Mouse (Mus musculus) cerebellum, adult 9-11 months (tissue): Measurements from ENCODE around the gene Hist1h3d.
"Not testable (repeated sequence)": the region's sequence is repeated elsewhere in the genome, so short reads cannot be mapped to it uniquely, and the experiment has no call there.

ENCODE experiments used
- DNase-seq: peaks from one replicate; pipeline ENCODE4 v3.0.0; 2022

The Hist1h3d gene

GRCm38 (mm10) chr13:23585442-23586098, 10.0 kb downstream of the Hist1h3d start:
- DNase-seq = peak; percentile 74

DNA sequence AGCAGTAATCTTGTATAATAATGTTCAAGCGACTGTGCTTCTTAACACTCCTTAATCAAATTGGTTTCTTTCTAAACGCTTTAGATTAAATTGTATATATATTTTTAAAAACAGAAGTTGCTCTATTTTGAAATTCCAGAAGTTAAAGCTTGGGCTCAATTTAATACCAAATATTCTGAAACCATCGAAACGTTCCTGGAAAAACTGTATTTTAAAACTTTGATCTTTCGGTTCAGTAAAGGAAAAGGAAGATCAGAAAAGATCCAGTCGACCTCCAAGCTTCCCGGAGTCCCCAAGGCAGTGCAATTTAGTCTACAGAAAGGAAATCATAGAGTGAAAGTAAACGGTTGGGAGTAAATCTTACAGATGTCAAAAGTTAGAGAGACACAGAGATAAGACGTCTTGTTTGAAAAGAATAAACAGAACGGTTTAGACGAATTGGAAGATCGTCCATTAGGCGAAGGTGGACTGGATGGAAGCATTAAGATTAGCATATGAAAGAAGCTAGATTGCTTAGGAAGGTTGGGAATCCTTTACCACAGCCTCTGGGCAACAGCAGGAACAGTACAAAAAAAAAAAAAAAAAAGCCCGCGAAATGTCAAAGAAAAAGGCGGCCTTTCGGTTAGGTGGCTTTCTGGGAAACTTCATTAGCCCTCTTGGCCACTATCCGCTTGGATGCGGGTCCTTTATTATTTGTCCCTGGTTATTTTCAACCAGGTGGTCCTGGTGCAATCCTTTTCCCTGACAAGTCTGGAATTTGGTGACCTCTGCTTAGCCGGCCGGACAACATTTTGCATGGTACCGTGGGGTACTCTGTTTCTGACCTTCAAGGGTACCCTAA, 10.8 kb downstream of the Hist1h3d start:
- no peak for DNase-seq

DNA sequence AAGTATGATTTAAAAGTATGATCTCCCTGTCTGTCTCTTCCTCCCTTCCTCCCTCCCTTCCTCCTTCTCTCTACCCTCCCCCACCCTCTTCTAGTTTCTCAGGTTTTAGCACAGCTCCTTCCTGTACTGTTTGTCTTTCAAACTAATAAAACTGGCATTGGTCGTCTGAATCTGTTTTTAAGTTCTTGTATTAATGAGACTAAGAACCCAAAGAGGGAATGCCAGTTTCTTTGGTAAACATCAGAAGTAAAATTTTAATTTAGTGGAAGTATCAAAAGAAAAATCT, 11.3 kb downstream of the Hist1h3d start:
- no peak for DNase-seq

- DNase-seq = no peak
Observed at GRCm38 (mm10) chr13:23591206-23591605, 15.6 kb downstream of the Hist1h3d start.

DNA sequence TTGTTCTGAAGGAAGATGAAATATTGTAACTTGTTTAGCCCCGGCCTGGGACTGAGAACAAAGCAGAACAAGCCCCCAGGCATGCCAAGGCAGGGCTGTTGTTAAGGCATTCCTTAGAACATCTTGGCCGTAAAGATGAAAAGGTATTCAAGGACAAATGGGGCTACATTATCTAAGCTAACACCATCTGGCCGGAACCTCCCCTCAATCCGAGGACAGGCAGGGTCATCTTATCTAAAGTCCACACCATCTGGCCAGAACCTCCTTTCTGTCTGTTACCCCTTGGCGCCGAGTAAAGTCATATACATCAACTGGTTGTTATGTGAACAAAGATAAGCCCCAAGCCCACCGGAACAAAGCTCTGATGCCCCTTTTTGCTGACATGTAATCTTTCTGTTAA, 16.3 kb downstream of the Hist1h3d start:
- DNase-seq = not testable (repeated sequence)

DNA sequence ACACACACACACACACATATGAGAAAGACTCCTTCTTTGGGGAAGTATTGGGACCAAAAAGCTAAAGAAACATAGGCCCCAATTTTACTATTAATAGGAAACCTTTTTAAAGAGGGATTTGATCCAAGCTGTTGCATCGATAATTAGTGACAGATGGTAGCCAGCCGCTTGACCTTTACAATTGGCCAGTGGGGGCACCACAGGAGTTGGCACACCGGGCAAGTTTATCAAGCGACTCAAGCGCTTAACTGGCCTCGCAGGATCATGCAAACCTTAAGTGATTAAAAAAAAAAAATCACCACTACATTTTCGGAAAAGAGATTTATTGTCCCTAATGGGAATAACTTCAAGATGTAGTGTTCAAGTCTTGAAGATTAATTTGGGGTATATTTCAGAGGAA, 17.1 kb downstream of the Hist1h3d start:
- DNase-seq = peak; percentile 70

DNA sequence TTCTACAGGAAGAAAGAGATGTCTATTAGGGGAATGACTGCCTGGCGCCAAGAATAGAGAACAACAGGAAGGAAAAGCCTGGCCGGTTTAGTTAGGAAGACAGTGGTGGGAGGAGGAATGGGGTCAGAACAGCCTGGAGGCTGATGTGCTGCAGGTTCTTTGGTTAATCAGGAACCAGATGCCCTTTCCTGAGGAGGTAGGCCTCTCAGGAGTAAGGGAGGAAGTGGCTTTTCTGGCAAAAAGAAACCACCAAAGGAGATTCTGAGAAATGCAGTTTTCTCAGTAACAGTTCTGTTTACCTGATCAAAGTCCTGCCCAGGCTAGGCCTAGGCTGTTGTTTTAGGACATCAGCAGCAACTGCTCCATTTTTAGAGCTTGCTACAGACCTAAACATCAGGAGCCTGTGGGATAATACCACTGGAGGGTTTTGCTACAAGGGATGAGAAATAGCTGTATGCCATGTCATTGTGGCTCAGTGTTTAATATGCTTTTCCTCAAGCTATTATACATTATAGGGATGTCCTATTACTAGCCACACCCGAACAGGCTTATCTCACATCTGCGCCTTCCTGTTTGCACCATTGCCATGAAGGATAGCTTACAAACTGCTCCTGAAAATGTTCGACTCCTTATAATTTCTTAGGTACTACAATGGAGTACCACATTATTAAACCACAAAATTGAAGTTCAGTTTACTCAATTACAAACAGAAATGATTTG, 17.6 kb downstream of the Hist1h3d start:
- DNase-seq = no peak

- DNase-seq = no peak
Observed at GRCm38 (mm10) chr13:23595185-23595584, 19.6 kb downstream of the Hist1h3d start.

DNA sequence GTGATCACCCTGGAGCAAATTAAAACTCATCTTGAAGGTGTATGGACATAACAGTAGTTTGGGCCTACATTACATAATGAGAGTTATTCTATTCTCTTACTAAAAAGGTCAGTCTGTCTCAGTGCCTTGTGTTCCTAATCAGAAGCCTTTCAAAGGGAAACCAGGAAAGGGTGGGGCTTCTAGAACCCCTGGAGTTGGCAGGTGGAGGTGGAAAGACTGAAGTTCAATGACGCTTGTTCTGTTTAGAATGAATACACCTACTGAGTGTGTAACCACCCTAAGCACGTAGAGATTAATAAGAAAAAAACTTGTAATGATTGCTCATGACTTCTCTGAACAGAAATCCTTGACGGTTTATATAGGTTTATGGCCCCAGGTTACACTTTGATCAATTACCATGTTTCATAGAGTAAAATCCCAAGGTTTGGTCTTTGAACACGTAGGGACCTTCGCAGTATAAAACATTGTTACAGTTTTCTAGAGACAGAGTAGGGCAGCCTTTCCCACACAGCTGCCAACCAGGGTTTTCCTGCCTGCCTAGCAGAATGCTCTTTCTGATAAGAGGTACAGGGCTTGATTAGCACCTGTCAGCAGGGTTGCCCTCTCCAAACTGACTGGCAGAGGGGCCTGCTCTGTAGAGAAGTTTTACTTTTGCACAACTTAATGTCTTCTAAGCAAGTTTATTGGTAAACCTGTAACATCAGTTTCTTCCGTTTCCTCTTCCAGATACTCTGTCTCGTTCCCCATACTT, 20.2 kb downstream of the Hist1h3d start:
- no peak for DNase-seq

- peak; percentile 60 for DNase-seq
Observed at GRCm38 (mm10) chr13:23597957-23598356, 22.4 kb downstream of the Hist1h3d start.

- DNase-seq = no peak
Observed at GRCm38 (mm10) chr13:23603182-23603699, 27.7 kb downstream of the Hist1h3d start.

GRCm38 (mm10) chr13:23604452-23604851, 28.9 kb downstream of the Hist1h3d start:
- DNase-seq = no peak

DNA sequence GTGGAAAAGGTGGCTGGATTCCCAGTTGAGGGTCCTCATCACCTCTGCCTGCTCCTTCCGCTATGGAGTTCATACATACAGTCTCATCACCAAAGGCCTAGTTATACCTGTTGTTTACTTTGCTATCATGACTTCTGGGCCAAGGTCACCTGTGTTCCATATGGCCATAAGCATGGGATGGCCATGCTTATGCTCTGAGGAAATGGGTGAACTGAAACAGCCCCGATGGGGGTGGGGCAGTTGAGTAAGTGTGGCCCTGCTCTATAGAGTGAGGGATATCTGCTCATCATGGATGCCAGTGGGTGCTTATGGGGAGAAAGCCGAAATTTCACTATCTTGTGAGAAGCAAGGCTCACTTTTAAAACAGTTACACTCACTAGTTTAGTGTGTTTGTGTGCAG, 29.5 kb downstream of the Hist1h3d start:
- DNase-seq = no peak

- no peak for DNase-seq
Observed at GRCm38 (mm10) chr13:23609209-23609608, 33.6 kb downstream of the Hist1h3d start.

DNA sequence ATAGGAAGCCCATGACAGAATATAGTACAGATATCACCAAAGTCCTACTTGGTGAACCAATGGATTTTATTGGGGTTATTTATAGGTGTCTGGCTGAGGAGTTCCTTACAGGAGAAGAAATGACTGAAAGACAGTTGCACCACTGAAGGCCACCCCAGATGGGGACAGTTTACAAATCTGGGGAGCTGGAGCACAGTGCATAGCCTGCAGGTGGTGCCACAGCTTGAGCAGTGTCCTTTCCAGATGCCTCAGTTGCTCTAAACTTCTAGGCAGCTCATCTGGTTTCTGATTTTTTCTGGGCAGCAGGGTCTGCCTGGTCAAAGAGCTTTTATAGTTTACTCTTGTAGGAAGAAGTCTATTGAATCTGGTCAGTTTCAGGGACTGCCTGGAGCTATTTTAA, 34.3 kb downstream of the Hist1h3d start:
- no peak for DNase-seq

DNA sequence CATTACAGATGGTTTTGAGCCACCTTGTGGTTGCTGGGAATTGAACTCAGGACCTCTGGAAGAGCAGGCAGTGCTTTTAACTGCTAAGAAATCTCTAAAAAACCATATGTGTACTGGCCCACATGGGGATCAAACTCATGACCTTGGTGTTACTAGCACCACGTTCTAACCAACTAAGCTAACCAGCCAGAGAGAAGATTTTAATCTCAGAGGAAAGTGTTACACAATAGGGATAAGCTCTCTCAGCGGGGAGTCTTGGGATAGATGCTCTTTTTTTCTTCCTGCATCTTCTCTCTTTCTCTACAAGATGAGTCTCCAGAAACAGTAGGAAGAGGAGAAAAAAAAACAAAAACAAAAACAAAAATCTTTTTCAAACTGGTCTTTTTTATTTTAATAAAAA, 34.8 kb downstream of the Hist1h3d start:
- DNase-seq = no peak

- DNase-seq = no peak
Observed at GRCm38 (mm10) chr13:23611638-23612037, 36.1 kb downstream of the Hist1h3d start.

GRCm38 (mm10) chr13:23620056-23620732, 44.6 kb downstream of the Hist1h3d start:
- DNase-seq = peak; percentile 33

GRCm38 (mm10) chr13:23620733-23621531, 45.4 kb downstream of the Hist1h3d start, which contains the start of gene Hist1h2be:
Gene Hist1h2be (minus strand): TSS chr13:23621124.
- DNase-seq = peak; percentile 87

- DNase-seq = peak; percentile 82
Observed at GRCm38 (mm10) chr13:23621532-23622174, 46.1 kb downstream of the Hist1h3d start.

DNA sequence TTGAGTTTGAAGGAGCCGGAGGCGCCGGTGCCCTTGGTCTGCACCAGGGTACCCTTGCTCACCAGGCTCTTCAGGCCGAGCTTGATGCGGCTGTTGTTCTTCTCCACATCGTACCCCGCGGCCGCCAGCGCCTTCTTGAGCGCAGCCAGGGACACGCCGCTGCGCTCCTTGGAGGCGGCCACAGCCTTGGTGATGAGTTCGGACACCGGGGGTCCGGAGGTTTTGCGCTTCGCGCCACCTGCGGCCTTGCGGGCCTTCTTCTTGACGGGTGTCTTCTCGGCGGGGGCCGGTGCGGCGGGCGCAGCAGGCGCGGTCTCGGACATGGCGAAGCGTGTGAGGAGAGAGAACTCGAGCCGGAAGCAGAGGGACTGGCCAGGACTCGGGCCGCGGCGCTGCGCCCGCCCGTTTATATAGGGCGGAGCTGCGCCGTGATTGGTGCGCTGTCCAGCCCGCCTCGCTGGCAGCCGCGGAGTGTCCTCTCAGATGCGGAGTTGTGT, 46.7 kb downstream of the Hist1h3d start, which contains the start of gene Hist1h1e:
Hist1h1e (minus strand) TSS at position 384 of the 497 bp plus-strand sequence.
- DNase-seq = peak; percentile 92
